Mouse (Mus musculus) left cerebral cortex, adult 2 months (tissue): ENCODE data around the gene Nell2. TPM values are rescaled to one million over a fixed set of nuclear protein-coding genes. Genes with fewer than 3 reads are reported as not detected.
A peak's percentile ranks its signal among the peaks of the same experiment; 100 is the strongest.

Experiments used
- DNase-seq, 2 experiments: peaks; one replicate each; pipeline ENCODE4 v3.0.0; 2021 to 2022; ENCODE audit warnings: low spot score in 2 of 2, mixed read lengths in 1 of 2; ENCODE audit errors: extremely low spot score in 1 of 2
- H3K27ac ChIP-seq: fragments of 200-600 bp; 2 replicates; pipeline ENCODE4 v1.8.1; 2022
- H3K4me3 ChIP-seq: fragments of 200-600 bp; 2 replicates; pipeline ENCODE4 v1.8.1; 2022
- CTCF ChIP-seq: fragments of 200-600 bp; IDR thresholded peaks from 2 replicates; pipeline ENCODE4 v1.8.1; 2022; ENCODE audit warnings: antibody characterized with exemption, mild to moderate bottlenecking, moderate library complexity
- intact Hi-C: fragments of 180-260 bp; cut with DNase I; formaldehyde crosslinking; loops from one replicate; pipeline ENCODE4 v1.15.1; 2025
- total RNA-seq, 2 experiments: library from RNA; stranded (reverse); gene quantifications; 2 replicates each; pipeline ENCODE4 v1.2.3; 2021

Nell2 gene
- total RNA-seq, 2 experiments from 2014 or later = 466 to 500 TPM

DNA sequence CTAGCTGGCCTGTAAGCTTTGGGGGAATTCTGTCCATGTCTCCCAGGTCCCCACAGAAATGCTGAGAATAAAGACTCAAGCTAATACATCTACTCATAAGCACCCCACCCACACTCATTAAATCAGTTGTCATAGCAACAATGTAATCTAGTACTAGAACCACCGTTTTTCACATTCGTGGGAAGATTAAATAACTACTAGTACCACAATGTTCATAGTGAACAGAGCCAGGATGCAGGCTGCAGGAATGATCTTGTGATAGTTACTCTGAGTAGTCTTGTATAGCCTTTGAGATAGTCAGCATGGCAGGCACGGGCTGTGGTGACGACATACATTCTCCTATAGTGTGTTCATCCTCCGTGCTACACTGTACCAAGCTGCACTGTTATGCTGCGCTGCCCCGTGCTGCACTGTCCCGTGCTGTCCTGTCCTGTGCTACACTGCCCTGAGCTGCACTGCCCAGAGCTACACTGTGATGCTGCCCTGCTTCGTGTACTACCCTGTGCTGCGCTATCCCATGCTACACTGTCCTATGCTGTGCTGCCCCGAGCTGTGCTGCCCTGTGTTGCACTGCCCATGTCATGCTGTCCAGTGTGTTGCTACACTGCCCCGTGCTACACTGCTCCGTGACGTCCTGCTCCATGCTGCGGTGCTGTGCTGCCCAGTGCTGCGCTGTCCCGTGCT is 392.3 kb downstream of the Nell2 start:
- intact Hi-C loops = loop anchor here (5.0 kb wide), 1 partner anchor 56 kb away; no protein-coding TSS in a partner anchor
- Histone ChIP-seq H3K27ac (no peak overlapping the region), H3K4me3 (no peak overlapping the region)
- no peak for TF ChIP-seq CTCF
- no peak for DNase-seq

GRCm38 (mm10) chr15:95131401-95131800 is 397.0 kb downstream of the Nell2 start:
- intact Hi-C loops = no loop called here
- H3K4me3 ChIP-seq = no peak overlapping the region
- TF ChIP-seq CTCF = no peak

DNA sequence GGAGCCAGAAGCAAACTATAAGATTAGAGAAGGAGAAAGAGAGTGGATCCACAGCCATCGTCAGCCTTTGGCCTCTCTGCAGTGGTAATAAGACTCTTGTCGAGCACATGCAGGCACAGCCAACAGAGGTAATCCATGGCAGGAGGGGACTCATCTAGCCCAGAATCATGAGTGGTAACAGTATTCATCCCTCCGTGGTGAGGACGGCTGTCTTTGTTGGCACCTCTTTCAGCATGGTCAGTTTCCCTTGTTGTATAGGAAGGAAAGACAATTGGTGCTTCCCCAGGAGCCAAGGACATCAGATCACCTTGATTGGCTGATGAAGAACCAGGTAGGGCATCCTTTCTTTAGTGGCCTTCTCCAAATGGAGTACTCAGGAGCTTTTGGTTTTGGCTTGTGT is 419.7 kb downstream of the Nell2 start:
- no peak for DNase-seq
- TF ChIP-seq CTCF = no peak
- no peak overlapping the region for H3K4me3 ChIP-seq
- H3K27ac ChIP-seq = no peak overlapping the region
- intact Hi-C loops = no loop called here

More at GRCm38 (mm10) chr15:95131401-95131800, 397.0 kb downstream of the Nell2 start:
- DNase-seq = no peak
- no peak overlapping the region for H3K27ac ChIP-seq

DNA sequence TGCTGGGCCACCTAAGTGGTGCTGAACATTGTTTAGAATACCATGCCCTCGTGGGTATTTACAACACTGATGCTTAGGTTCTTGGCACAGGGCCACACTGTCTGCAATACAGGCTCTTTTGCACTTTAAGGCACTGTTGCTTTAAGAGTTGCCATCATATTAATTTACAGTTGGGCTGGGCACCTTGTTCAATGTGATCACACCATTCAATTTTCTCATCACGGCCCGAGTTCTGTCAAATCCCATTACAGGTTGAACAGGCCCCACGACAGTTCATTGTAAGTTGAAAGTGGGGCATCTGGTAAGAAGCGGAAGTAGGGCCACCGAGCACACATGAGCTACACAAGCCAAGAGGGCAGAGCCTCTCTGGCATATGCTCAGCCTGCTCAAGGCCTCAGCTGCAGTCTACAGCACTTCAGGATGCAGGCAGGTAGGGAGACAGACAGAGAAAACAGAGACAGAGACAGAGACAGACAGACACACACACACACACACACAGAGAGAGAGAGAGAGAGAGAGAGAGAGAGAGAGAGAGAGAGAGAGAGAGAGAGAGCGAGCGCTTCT is 421.0 kb downstream of the Nell2 start:
- intact Hi-C loops = no loop called here
- no peak for DNase-seq

GRCm38 (mm10) chr15:95101522-95101921 is 426.8 kb downstream of the Nell2 start:
- no peak for TF ChIP-seq CTCF
- DNase-seq = no peak
- Histone ChIP-seq H3K4me3 (no peak overlapping the region), H3K27ac (no peak overlapping the region)
- intact Hi-C loops = no loop called here

More for the DNA sequence above, 421.0 kb downstream of the Nell2 start:
- no peak for TF ChIP-seq CTCF
- H3K4me3 ChIP-seq = no peak overlapping the region
- no peak overlapping the region for H3K27ac ChIP-seq

GRCm38 (mm10) chr15:95100133-95100532 is 428.2 kb downstream of the Nell2 start:
- intact Hi-C loops = no loop called here
- no peak for TF ChIP-seq CTCF
- Histone ChIP-seq H3K27ac (no peak overlapping the region; the same call in 1 of the 2 replicates), H3K4me3 (no peak overlapping the region)
- no peak for DNase-seq

DNA sequence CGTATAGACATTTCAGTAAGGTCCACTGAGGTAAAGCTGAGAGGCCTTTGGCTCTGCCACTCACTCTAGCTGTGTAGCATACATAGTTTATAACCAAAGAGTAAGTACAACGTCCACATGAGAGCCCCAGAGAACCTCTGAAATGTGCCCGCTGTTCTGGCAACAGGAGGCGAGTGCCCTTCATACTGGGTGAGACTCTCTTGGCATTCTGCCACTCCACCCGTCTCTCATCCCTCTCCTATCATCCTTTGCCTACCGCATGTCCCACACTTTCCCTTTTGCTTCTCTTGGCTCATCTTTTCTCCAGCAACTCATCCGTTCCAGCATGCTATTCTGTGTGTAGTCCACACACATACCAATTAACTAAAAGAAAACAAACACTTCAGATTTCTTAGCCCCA is 442.4 kb downstream of the Nell2 start:
- intact Hi-C loops = no loop called here
- TF ChIP-seq CTCF = no peak
- no peak for DNase-seq
- no peak overlapping the region for H3K27ac ChIP-seq
- no peak overlapping the region for H3K4me3 ChIP-seq

GRCm38 (mm10) chr15:95081654-95082053 is 446.7 kb downstream of the Nell2 start:
- no peak for DNase-seq
- no peak for TF ChIP-seq CTCF
- H3K4me3 ChIP-seq = no peak overlapping the region
- intact Hi-C loops = no loop called here
- H3K27ac ChIP-seq = no peak overlapping the region

- intact Hi-C loops = loop anchor here (5.0 kb wide), 1 partner anchor 228 kb away; no protein-coding TSS in a partner anchor
- peak overlapping the region; percentile 61 for H3K27ac ChIP-seq
- peak; percentile 39 to 46 for DNase-seq
- H3K4me3 ChIP-seq = peak overlapping the region; percentile 1; the same call in 1 of the 2 replicates
- no peak for TF ChIP-seq CTCF
Observed at GRCm38 (mm10) chr15:95075356-95075755, 453.0 kb downstream of the Nell2 start.

DNA sequence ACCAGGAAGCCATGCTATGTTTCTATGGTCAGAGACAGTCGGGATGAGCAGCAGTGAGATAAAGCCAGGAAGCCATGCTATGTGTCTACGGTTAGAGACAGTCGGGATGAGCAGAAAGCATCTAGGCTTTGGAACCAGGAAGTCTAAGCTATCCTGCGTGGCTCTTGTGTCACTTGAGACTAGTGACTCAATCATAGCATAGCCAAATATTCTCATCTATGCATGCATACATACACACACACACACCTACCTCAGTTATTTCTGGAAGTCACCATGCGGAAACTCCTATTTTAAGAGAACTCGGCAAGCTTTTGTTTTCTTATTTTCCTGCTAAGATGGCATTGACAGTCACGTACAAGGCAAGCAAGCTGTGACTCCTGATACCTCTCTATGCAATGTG is 457.5 kb downstream of the Nell2 start:
- peak overlapping the region; percentile 38; the same call in 1 of the 2 replicates for H3K27ac ChIP-seq
- no peak overlapping the region for H3K4me3 ChIP-seq
- DNase-seq = no peak
- TF ChIP-seq CTCF = no peak
- intact Hi-C loops = loop anchor here (5.0 kb wide), 1 partner anchor 299 kb away; no protein-coding TSS in a partner anchor

DNA sequence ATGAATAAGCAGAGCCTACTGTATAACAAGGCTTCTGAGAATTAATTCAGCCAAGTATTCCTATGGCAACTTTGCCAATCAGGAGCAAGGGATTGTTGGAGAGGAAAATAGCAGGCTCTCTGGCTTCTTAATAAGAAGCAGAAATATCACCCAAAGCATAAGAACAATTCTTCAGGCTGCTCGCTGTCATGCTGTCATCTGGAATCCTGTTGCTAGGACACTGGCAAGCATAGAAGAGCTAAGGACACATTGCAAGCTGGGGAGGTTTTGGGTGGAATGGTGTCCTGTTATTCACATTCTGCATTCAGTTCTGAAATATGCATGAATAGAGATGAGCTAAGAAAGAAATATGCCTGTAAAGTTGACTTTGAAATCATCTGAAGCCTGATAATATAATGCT is 459.6 kb downstream of the Nell2 start:
- no peak for DNase-seq
- intact Hi-C loops = no loop called here
- TF ChIP-seq CTCF = no peak
- H3K4me3 ChIP-seq = no peak overlapping the region
- peak overlapping the region; percentile 56 for H3K27ac ChIP-seq

DNA sequence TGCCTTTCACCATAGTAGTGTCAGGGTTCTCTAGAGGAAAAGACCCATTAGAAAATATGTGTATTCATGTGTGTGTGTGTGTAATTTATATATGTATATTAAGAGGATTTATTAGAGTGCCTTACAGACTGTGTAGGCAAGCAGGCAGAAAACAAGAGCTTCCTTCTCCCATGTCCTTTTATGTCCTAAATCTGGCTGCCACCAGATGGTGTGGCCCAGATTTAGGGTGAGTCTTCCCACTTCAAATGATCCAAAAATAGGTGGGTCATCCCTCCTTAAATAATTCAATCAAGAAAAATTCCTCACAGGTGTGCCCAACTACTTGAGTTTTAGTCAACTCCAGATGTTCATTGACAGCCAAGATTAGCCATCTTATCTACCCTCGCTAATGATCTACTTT is 460.3 kb downstream of the Nell2 start:
- TF ChIP-seq CTCF = no peak
- Histone ChIP-seq H3K27ac (peak overlapping the region; percentile 56; the same call in 1 of the 2 replicates), H3K4me3 (no peak overlapping the region)
- no peak for DNase-seq
- intact Hi-C loops = no loop called here
